Mouse (Mus musculus) frontal cortex, adult (tissue): ENCODE results near the gene Snorc.
A peak's percentile ranks its signal among the peaks of the same experiment; 100 is the strongest.
"Not testable (repeated sequence)": the region's sequence is repeated elsewhere in the genome, so short reads cannot be mapped to it uniquely, and the experiment has no call there.

Experiments used
- ATAC-seq: cut with Nextera tagmentation; 2 replicates; pipeline ENCODE4 v1.9.2; 2017; ENCODE audit warnings: mild to moderate bottlenecking, moderate library complexity, mixed read lengths; ENCODE audit not compliant: low TSS enrichment

Snorc gene

GRCm38 (mm10) chr1:87469971-87470370 lies at the start of gene Snorc:
Gene Snorc (plus strand): TSS chr1:87470271.
- not testable (repeated sequence) for ATAC-seq

DNA sequence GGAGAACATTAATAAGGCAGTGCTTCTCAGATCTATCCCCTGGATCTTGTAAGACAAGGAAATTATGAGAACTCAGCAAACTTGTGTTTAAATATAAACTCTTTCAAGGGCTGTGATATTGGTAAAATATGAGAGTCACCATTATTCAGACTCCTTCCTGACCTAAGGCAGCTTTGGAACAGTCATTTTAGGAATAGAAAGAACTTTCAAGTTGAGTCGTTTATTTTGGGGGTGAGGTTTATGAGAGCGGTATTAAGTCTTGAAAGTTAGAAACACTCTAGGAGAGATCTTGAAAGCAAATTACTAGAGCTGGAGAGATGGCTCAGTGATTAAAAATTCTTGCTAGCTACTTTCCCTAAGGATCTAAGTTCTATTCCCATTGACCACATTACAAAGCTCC lies 34.9 kb upstream of the Snorc start:
- no peak for ATAC-seq

GRCm38 (mm10) chr1:87436583-87436982 lies 33.5 kb upstream of the Snorc start:
- ATAC-seq = no peak

- peak; percentile 81 for ATAC-seq
Observed at GRCm38 (mm10) chr1:87447183-87448104, 22.6 kb upstream of the Snorc start.

- ATAC-seq = no peak
Observed at GRCm38 (mm10) chr1:87449432-87449831, 20.6 kb upstream of the Snorc start.

- ATAC-seq = no peak
Observed at GRCm38 (mm10) chr1:87456425-87456824, 13.6 kb upstream of the Snorc start.

DNA sequence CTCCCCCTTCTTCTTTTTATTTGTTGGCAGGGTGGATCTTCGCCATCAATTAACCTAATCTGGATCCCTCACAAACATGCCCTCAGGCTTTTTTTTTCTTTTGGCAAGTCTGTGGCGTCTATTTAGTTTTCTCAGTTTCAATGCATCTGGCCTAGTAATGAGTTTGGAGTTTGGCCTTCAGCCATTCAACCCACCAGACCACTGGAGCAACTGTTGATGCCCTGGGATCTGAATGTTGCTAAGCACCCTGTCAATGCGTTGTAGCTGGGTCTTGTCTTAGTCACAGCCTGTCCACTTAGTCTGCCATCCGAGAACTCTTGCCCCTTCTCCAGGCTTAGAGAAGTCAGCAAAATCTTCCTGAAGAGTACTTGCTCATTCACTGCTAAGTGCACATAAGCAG lies 12.0 kb upstream of the Snorc start:
- no peak for ATAC-seq

GRCm38 (mm10) chr1:87459856-87460255 lies 10.2 kb upstream of the Snorc start:
- not testable (repeated sequence) for ATAC-seq

GRCm38 (mm10) chr1:87467469-87467868 lies 2.6 kb upstream of the Snorc start:
- ATAC-seq = no peak

- ATAC-seq = peak; percentile 56
Observed at GRCm38 (mm10) chr1:87468321-87468720, 1.8 kb upstream of the Snorc start.

DNA sequence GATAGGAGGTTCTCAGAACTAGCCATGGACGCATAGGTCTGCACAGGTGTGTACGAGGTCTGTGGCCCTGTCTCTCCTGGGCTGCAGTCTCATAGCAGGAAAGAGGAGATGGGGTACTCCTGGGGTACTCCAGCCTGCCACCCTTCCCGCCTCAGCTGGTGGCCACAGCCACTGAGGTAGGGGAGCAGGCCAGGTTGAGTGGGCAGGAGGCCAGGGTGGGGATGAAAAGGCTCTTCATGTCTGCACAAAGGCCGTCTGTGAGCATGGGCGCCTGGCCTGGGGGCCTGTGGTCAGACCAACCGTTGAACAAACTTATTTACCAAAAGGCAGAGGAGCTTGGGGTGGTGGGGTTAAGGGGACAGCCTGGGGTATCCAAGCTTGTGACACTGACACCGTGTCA lies 1.8 kb downstream of the Snorc start:
- no peak for ATAC-seq

DNA sequence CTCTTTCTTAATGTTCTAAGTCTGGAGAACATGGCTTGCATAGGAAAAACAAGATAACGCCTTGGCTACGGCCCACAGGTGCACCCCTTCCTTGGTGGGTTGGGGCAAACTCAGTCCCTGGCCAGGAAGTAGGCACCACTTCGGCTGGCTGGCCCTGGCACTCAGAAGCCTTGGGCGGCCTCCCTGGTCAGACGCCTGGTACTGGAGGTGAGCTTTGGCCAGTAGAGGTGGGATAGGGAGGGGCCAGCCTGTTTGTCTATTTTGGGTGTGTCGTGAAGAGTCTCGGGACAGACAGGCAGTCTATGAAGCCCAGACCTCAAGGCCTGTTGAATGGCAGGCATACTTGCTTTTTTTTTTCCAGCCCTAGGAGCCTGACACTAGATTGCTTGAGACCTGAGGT lies 2.5 kb downstream of the Snorc start:
- no peak for ATAC-seq

GRCm38 (mm10) chr1:87475076-87475895 lies 5.2 kb downstream of the Snorc start:
- peak; percentile 24 for ATAC-seq

GRCm38 (mm10) chr1:87482546-87482945 lies 12.5 kb downstream of the Snorc start:
- ATAC-seq = no peak

- peak; percentile 53 for ATAC-seq
Observed at GRCm38 (mm10) chr1:87486386-87486785, 16.3 kb downstream of the Snorc start.

GRCm38 (mm10) chr1:87492285-87492684 lies 22.2 kb downstream of the Snorc start:
- ATAC-seq = no peak

- ATAC-seq = peak; percentile 68
Observed at GRCm38 (mm10) chr1:87493542-87493941, 23.5 kb downstream of the Snorc start.

GRCm38 (mm10) chr1:87505524-87505923 lies 35.5 kb downstream of the Snorc start:
- ATAC-seq = peak; percentile 63

- ATAC-seq = peak; percentile 28
Observed at GRCm38 (mm10) chr1:87507857-87508256, 37.8 kb downstream of the Snorc start.

GRCm38 (mm10) chr1:87508591-87509560 lies 38.8 kb downstream of the Snorc start:
- ATAC-seq = peak; percentile 10; the same call in 1 of the 2 replicates

DNA sequence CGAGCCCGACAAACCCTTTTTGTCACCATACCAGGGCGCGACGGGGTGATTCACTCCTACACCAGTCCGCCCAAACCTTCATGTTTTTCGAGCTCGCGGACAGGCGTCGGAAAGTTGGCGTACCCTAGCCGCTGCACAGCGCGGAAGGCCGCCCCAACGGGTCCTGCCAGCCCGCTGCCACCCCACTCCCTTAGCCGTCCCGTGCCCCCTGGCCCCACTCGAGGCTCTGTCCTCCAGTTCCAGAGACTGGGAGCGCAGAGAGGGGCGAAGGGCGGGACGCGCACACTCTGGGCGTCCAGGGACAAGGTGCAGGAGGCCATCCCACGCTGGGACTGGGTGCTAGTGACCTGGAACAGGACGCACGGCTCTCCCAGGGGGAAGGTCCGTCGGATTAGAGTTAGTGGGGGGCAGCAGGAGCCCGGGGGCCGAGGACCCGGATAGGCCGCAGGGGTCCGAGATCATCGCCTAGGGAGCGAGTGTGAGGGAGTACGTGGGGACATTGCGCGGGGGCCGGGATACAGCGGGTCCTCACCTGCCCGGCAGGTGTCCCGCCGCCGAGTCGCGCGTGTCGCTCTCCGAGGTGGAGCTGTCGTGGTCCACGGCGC lies 39.6 kb downstream of the Snorc start, which contains the start of gene Neu2:
Gene Neu2 (plus strand): TSS at position 329 of the 605 bp plus-strand sequence.
- peak; percentile 5; the same call in 1 of the 2 replicates for ATAC-seq
